Mouse (Mus musculus) macrophage (primary cell): ENCODE measurements around the gene Nrxn2. TPM values are rescaled to one million over a fixed set of nuclear protein-coding genes. Genes with fewer than 3 reads are reported as not detected.

ENCODE experiments used
- H3K27ac ChIP-seq: fragments of 350-480 bp; formaldehyde crosslinking; 2 replicates; pipeline ENCODE4 v1.9.0; 2021
- H3K36me3 ChIP-seq: fragments of 350-480 bp; formaldehyde crosslinking; 2 replicates; pipeline ENCODE4 v1.9.0; 2021; ENCODE audit errors: inconsistent target
- H3K4me3 ChIP-seq: fragments of 350-480 bp; formaldehyde crosslinking; 2 replicates; pipeline ENCODE4 v1.9.0; 2021; ENCODE audit errors: inconsistent target
- H3K79me2 ChIP-seq: fragments of 350-480 bp; formaldehyde crosslinking; 2 replicates; pipeline ENCODE4 v1.9.0; 2021; ENCODE audit errors: inconsistent target
- WGBS: methylation state at CpG from one replicate; pipeline ENCODE4 v1.1.7; 2026; ENCODE audit warnings: inconsistent platforms; ENCODE audit not compliant: missing documents; 5-methylcytosine and 5-hydroxymethylcytosine counted together
- polyA plus RNA-seq: library from polyadenylated mRNA; stranded (reverse); fragments of 250-400 nt; gene quantifications from 3 replicates; pipeline ENCODE4 v1.2.4, GENCODE M21; 2018; ENCODE audit warnings: inconsistent platforms

Nrxn2 gene
- polyA plus RNA-seq, 1 experiment from 2014 or later, result not detected

- H3K4me3 ChIP-seq, result no peak overlapping the region
- H3K27ac ChIP-seq, result no peak overlapping the region
- H3K79me2 ChIP-seq, result no peaks in the 10 kb centered on the region
- H3K36me3 ChIP-seq, result no peaks in the 10 kb centered on the region
- 90% methylated on average over 2 of the region's 2 CpGs for WGBS
Measured at GRCm38 (mm10) chr19:6510546-6510945, 92.0 kb downstream of the Nrxn2 start.

GRCm38 (mm10) chr19:6513389-6514139 is 95.0 kb downstream of the Nrxn2 start:
- WGBS, result 24% methylated on average over 14 of the region's 15 CpGs
- H3K79me2 ChIP-seq, result no peaks in the 10 kb centered on the region

GRCm38 (mm10) chr19:6514940-6515339 is 96.4 kb downstream of the Nrxn2 start:
- Histone ChIP-seq H3K79me2 (no peaks in the 10 kb centered on the region), H3K27ac (no peak overlapping the region), H3K36me3 (no peaks in the 10 kb centered on the region), H3K4me3 (no peak overlapping the region)
- WGBS, result 79% methylated on average over 6 of the region's 6 CpGs

More at GRCm38 (mm10) chr19:6513389-6514139, 95.0 kb downstream of the Nrxn2 start:
- H3K27ac ChIP-seq, result no peak overlapping the region
- no peak overlapping the region for H3K4me3 ChIP-seq
- no peaks in the 10 kb centered on the region for H3K36me3 ChIP-seq

- Histone ChIP-seq H3K27ac (no peak overlapping the region), H3K36me3 (no peaks in the 10 kb centered on the region), H3K4me3 (no peak overlapping the region), H3K79me2 (no peaks in the 10 kb centered on the region)
- 49% methylated on average over 5 of the region's 5 CpGs for WGBS
Measured at GRCm38 (mm10) chr19:6515448-6515847, 96.9 kb downstream of the Nrxn2 start.

GRCm38 (mm10) chr19:6516153-6516552 is 97.6 kb downstream of the Nrxn2 start:
- H3K79me2 ChIP-seq, result no peaks in the 10 kb centered on the region
- H3K4me3 ChIP-seq, result no peak overlapping the region
- H3K36me3 ChIP-seq, result no peaks in the 10 kb centered on the region
- WGBS, result 83% methylated on average over 8 of the region's 8 CpGs
- H3K27ac ChIP-seq, result no peak overlapping the region

- Histone ChIP-seq H3K4me3 (no peak overlapping the region), H3K79me2 (no peaks in the 10 kb centered on the region), H3K27ac (no peak overlapping the region), H3K36me3 (no peaks in the 10 kb centered on the region)
- WGBS, result 87% methylated on average over 5 of the region's 5 CpGs
Measured at GRCm38 (mm10) chr19:6518601-6519000, 100.1 kb downstream of the Nrxn2 start.

GRCm38 (mm10) chr19:6519483-6519882 is 101.0 kb downstream of the Nrxn2 start:
- Histone ChIP-seq H3K79me2 (no peaks in the 10 kb centered on the region), H3K27ac (no peak overlapping the region), H3K4me3 (no peak overlapping the region), H3K36me3 (no peaks in the 10 kb centered on the region)
- WGBS, result 83% methylated on average over 1 of the region's 2 CpGs

GRCm38 (mm10) chr19:6521630-6522029 is 103.1 kb downstream of the Nrxn2 start:
- H3K27ac ChIP-seq, result no peak overlapping the region
- no peaks in the 10 kb centered on the region for H3K36me3 ChIP-seq
- WGBS, result 95% methylated on average over 3 of the region's 3 CpGs
- no peaks in the 10 kb centered on the region for H3K79me2 ChIP-seq
- no peak overlapping the region for H3K4me3 ChIP-seq

GRCm38 (mm10) chr19:6522289-6522688 is 103.8 kb downstream of the Nrxn2 start:
- Histone ChIP-seq H3K4me3 (no peak overlapping the region), H3K36me3 (no peaks in the 10 kb centered on the region), H3K79me2 (no peaks in the 10 kb centered on the region), H3K27ac (no peak overlapping the region)
- WGBS, result 89% methylated on average over 14 of the region's 14 CpGs

- Histone ChIP-seq H3K27ac (no peak overlapping the region), H3K4me3 (no peak overlapping the region), H3K36me3 (no peaks in the 10 kb centered on the region), H3K79me2 (no peaks in the 10 kb centered on the region)
- 85% methylated on average over 4 of the region's 4 CpGs for WGBS
Measured at GRCm38 (mm10) chr19:6525023-6525422, 106.5 kb downstream of the Nrxn2 start.

GRCm38 (mm10) chr19:6526010-6526409 is 107.5 kb downstream of the Nrxn2 start:
- 92% methylated on average over 9 of the region's 9 CpGs for WGBS
- no peaks in the 10 kb centered on the region for H3K79me2 ChIP-seq

GRCm38 (mm10) chr19:6527439-6527838 is 108.9 kb downstream of the Nrxn2 start:
- Histone ChIP-seq H3K27ac (no peak overlapping the region), H3K79me2 (no peaks in the 10 kb centered on the region), H3K4me3 (no peak overlapping the region), H3K36me3 (no peaks in the 10 kb centered on the region)
- WGBS, result 97% methylated on average over 3 of the region's 3 CpGs

More at GRCm38 (mm10) chr19:6526010-6526409, 107.5 kb downstream of the Nrxn2 start:
- Histone ChIP-seq H3K27ac (no peak overlapping the region), H3K36me3 (no peaks in the 10 kb centered on the region), H3K4me3 (no peak overlapping the region)

GRCm38 (mm10) chr19:6527839-6528531 is 109.5 kb downstream of the Nrxn2 start:
- Histone ChIP-seq H3K79me2 (no peaks in the 10 kb centered on the region), H3K36me3 (no peaks in the 10 kb centered on the region), H3K4me3 (no peak overlapping the region), H3K27ac (no peak overlapping the region)
- 92% methylated on average over 17 of the region's 17 CpGs for WGBS

GRCm38 (mm10) chr19:6529265-6529985 is 110.9 kb downstream of the Nrxn2 start:
- 84% methylated on average over 14 of the region's 14 CpGs for WGBS
- Histone ChIP-seq H3K4me3 (no peak overlapping the region), H3K27ac (no peak overlapping the region), H3K79me2 (no peaks in the 10 kb centered on the region), H3K36me3 (no peaks in the 10 kb centered on the region)

- H3K79me2 ChIP-seq, result no peaks in the 10 kb centered on the region
- no peak overlapping the region for H3K4me3 ChIP-seq
- H3K27ac ChIP-seq, result no peak overlapping the region
- H3K36me3 ChIP-seq, result no peaks in the 10 kb centered on the region
- 58% methylated on average over 13 of the region's 13 CpGs for WGBS
Measured at GRCm38 (mm10) chr19:6530359-6530758, 111.8 kb downstream of the Nrxn2 start.
